Mouse (Mus musculus) megakaryocyte-erythroid progenitor cell, adult 5 weeks (primary cell): Measurements from ENCODE around the gene Gm7903. TPM values are rescaled to one million over a fixed set of nuclear protein-coding genes. Genes with fewer than 3 reads are reported as not detected.

Experiments
- polyA plus RNA-seq: library from polyadenylated mRNA; stranded (reverse); fragments of >175 nt; gene quantifications from 2 replicates; pipeline ENCODE4 v1.2.3, GENCODE M21; 2012

Gene Gm7903
- not detected in 2 replicates for polyA plus RNA-seq

GRCm38 (mm10) chrX:135433535-135433934 is at the start of gene Gm7903:
Gene Gm7903, plus strand, starts transcription at chrX:135433835.

Other genes starting within 250 kb of the Gm7903 start
- not detected in 2 replicates for gene Tceal6, start 223.1 kb upstream of the Gm7903 start, polyA plus RNA-seq
- gene Pramel3, start 131.5 kb upstream of the Gm7903 start, polyA plus RNA-seq, result not detected in 2 replicates
- not detected in 2 replicates for gene Gm5128, start 60.6 kb upstream of the Gm7903 start, polyA plus RNA-seq
- gene AV320801, start 60.8 kb downstream of the Gm7903 start, polyA plus RNA-seq, result not detected in 2 replicates
- 0.03 TPM in 1 of 2 replicates, not detected in the other for gene Nxf7, start 164.9 kb downstream of the Gm7903 start, polyA plus RNA-seq
- gene Prame, start 193.9 kb downstream of the Gm7903 start, polyA plus RNA-seq, result not detected in 2 replicates